Mouse (Mus musculus) testis, adult 2 months (tissue): ENCODE data around the gene Ctla2a. TPM values are rescaled to one million over a fixed set of nuclear protein-coding genes. Genes with fewer than 3 reads are reported as not detected.

Experiments
- H3K27ac ChIP-seq: fragments of 200-500 bp; 2 replicates; pipeline ENCODE4 v1.5.1; 2012; ENCODE audit warnings: low read depth, low read length; ENCODE audit not compliant: control insufficient read depth, insufficient read depth
- H3K27me3 ChIP-seq: fragments of 200-500 bp; 2 replicates; pipeline ENCODE4 v1.6.1; 2012; ENCODE audit warnings: mild to moderate bottlenecking, low read length, moderate library complexity; ENCODE audit not compliant: control insufficient read depth, insufficient read depth
- H3K36me3 ChIP-seq: fragments of 200-500 bp; 2 replicates; pipeline ENCODE4 v1.6.1; 2012; ENCODE audit warnings: mild to moderate bottlenecking, low read length; ENCODE audit not compliant: control insufficient read depth, insufficient read depth
- H3K4me1 ChIP-seq: fragments of 200-500 bp; 2 replicates; pipeline ENCODE4 v1.6.1; 2012; ENCODE audit warnings: low read length; ENCODE audit not compliant: control insufficient read depth, insufficient read depth
- H3K4me3 ChIP-seq: fragments of 200-500 bp; 2 replicates; pipeline ENCODE4 v1.5.1; 2012; ENCODE audit warnings: low read depth, mild to moderate bottlenecking, low read length, moderate library complexity, mixed read lengths; ENCODE audit not compliant: control insufficient read depth
- CTCF ChIP-seq: fragments of 200-500 bp; IDR thresholded peaks from 2 replicates; pipeline ENCODE4 v1.5.1; 2012; ENCODE audit warnings: low read depth, mild to moderate bottlenecking, inconsistent platforms, low read length, moderate library complexity; ENCODE audit not compliant: control insufficient read depth, insufficient read depth, insufficient replicate concordance
- POLR2A ChIP-seq: fragments of 200-500 bp; IDR thresholded peaks from 2 replicates; pipeline ENCODE4 v1.6.1; 2012; ENCODE audit warnings: low read depth, mild to moderate bottlenecking, inconsistent platforms, low read length, moderate library complexity; ENCODE audit not compliant: control insufficient read depth
- polyA plus RNA-seq: library from polyadenylated mRNA; depleted of rRNA; stranded (reverse); fragments of >200 nt; gene quantifications from 2 replicates; pipeline ENCODE4 v1.2.3, GENCODE M21; 2012; rRNA removed

Ctla2a gene
- polyA plus RNA-seq, 1 experiment: 0.22 TPM

DNA sequence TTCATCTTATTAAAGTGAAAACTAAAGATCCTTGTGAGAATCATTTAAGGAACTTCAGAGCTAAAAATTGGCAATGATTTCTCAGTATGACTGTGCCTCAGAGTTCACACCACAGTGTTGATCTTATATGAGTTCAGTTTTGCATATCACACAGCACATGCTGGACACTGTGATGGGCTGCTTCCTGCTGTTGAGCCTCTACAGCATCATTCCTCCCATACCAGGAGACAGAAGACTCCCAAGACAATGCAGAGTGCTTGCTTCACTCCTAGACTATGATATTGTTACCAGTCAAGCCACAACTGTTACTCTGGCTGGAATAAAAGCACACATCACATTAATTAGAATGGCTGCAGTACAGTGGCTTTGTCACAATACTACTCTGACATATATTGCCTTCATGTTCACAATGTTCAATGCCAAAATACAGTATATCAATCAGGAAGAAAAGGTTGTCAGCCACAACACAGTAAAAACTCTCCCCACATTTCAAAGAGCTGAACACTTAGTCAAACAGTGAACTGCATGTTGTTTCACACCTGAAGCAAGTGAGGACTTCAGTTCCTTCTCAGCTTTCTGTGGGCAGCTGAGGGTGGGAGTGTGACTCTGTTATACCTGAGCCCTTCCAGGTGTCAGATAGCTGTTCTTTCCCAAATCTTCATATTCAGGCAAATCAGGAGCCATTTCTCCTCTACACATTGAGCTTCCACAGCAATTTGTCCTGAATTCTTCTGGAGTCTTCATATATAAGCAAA lies 40.8 kb downstream of the Ctla2a start:
- H3K27ac ChIP-seq: no peak overlapping the region
- TF ChIP-seq POLR2A (no peak), CTCF (no peak)

DNA sequence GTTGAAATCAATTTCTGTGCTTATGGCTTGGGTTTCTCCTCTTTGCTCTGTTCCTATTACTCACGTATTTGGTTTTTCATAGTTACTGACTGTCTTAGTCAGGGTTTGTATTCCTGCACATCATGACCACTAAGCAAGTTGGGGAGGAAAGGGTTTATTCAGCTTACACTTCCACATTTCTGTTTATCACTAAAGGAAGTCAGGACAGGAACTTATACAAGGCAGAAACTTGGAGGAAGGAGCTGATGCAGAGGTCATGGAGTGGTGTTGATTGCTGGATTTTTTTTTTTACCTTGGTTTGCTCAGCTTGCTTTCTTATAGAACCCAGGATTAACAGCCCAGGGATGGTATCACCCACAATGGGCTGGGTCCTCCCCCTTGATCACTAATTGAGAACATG lies 44.1 kb downstream of the Ctla2a start:
- no peaks in the 10 kb centered on the region for H3K4me1 ChIP-seq
- no peak for TF ChIP-seq POLR2A
- no peak for TF ChIP-seq CTCF
- H3K27me3 ChIP-seq: no peaks in the 10 kb centered on the region
- H3K36me3 ChIP-seq: no peaks in the 10 kb centered on the region
- no peak overlapping the region for H3K27ac ChIP-seq
- no peak overlapping the region for H3K4me3 ChIP-seq

More for the DNA sequence above, 40.8 kb downstream of the Ctla2a start:
- Histone ChIP-seq H3K4me3 (no peak overlapping the region), H3K4me1 (no peaks in the 10 kb centered on the region), H3K27me3 (no peaks in the 10 kb centered on the region), H3K36me3 (no peaks in the 10 kb centered on the region)

Other genes starting within 250 kb of the Ctla2a start
- gene BC051665, start 150.3 kb downstream of the Ctla2a start, polyA plus RNA-seq: not detected in 2 replicates
- not detected in 2 replicates for gene Ctsll3, start 133.8 kb downstream of the Ctla2a start, polyA plus RNA-seq
- 0.23 and 0.36 TPM in 2 replicates for gene 4930486L24Rik, start 72.2 kb downstream of the Ctla2a start, polyA plus RNA-seq
- 0.12 TPM in 1 of 2 replicates, not detected in the other for gene Gm49392, start 39.7 kb downstream of the Ctla2a start, polyA plus RNA-seq
- gene Ctla2b, start 39.2 kb downstream of the Ctla2a start, polyA plus RNA-seq: 0.23 TPM in 1 of 2 replicates, not detected in the other
- gene Tpbpb, start 31.7 kb downstream of the Ctla2a start, polyA plus RNA-seq: not detected in 2 replicates
- gene Gm49393, start 1.0 kb downstream of the Ctla2a start, polyA plus RNA-seq: not detected in 2 replicates
- gene Gm49391, start 54 bp downstream of the Ctla2a start, polyA plus RNA-seq: 0.15 and 0.37 TPM in 2 replicates
- gene Tpbpa, start 5.4 kb upstream of the Ctla2a start, polyA plus RNA-seq: not detected in 2 replicates
- gene Ctsj, start 69.3 kb upstream of the Ctla2a start, polyA plus RNA-seq: not detected in 2 replicates
- not detected in 2 replicates for gene Ctsq, start 104.0 kb upstream of the Ctla2a start, polyA plus RNA-seq
- not detected in 2 replicates for gene Ctsr, start 227.6 kb upstream of the Ctla2a start, polyA plus RNA-seq